Mouse (Mus musculus) cortical plate, adult 2 months (tissue): Measurements from ENCODE around the gene Sdhc.

Experiments used
- CTCF ChIP-seq: fragments of 200-500 bp; IDR thresholded peaks from 2 replicates; pipeline ENCODE4 v1.5.1; 2011; ENCODE audit warnings: mild to moderate bottlenecking, control low read depth, low read length; ENCODE audit not compliant: insufficient read depth; ENCODE audit errors: extremely low read depth
- POLR2A ChIP-seq: fragments of 200-500 bp; IDR thresholded peaks from 2 replicates; pipeline ENCODE4 v1.6.1; 2011; ENCODE audit warnings: mild to moderate bottlenecking, low read length, control low read depth; ENCODE audit not compliant: insufficient read depth; ENCODE audit errors: extremely low read depth

DNA sequence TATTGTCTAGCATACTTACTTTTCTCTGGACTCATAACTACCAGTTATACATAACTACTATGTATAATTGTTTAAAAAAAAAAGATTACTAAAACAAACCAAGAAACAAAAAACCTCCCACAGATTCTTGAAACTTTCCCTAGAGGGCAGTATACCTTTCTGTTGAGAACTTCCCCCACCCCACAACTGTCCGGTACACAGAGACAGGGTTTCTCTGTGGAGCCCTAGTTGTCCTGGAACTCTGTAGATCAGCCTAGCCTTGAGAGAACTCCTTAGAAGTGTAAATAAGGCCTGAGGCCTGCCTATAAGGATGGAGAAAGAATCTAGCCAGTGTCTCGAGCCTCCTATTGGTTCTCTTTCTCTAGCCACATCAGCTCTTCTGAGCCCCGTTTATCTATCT is 13.9 kb upstream of the Sdhc start:
- TF ChIP-seq CTCF (peak; percentile 21; the same call in 1 of the 2 replicates), POLR2A (no peak)
